Mouse (Mus musculus) neural tube, embryonic 11.5 days (tissue): ENCODE data around the gene Tnfaip6. TPM values are rescaled to one million over a fixed set of nuclear protein-coding genes. Genes with fewer than 3 reads are reported as not detected.

Source experiments
- ATAC-seq: fragments of 200-750 bp; cut with Nextera tagmentation; 2 replicates; pipeline ENCODE4 v1.8.0; 2017; ENCODE audit warnings: moderate number of reproducible peaks, mild to moderate bottlenecking, moderate TSS enrichment, moderate library complexity; ENCODE audit not compliant: insufficient read depth, low FRiP score, low TSS enrichment
- DNase-seq: peaks from one replicate; pipeline ENCODE4 v3.0.0-alpha.2; 2015; ENCODE audit warnings: low spot score
- H3K27ac ChIP-seq: fragments of 300-500 bp; sonication (generic); 2 replicates; pipeline ENCODE4 v1.5.1; 2014; ENCODE audit warnings: low read depth, mild to moderate bottlenecking, low read length
- H3K27me3 ChIP-seq: fragments of 300-500 bp; sonication (generic); 2 replicates; pipeline ENCODE4 v1.6.1; 2014; ENCODE audit warnings: mild to moderate bottlenecking, low read length, mixed read lengths; ENCODE audit not compliant: control insufficient read depth, insufficient read depth
- H3K36me3 ChIP-seq: fragments of 300-500 bp; sonication (generic); 2 replicates; pipeline ENCODE4 v1.6.1; 2014; ENCODE audit warnings: mild to moderate bottlenecking, low read length, moderate library complexity, mixed read lengths; ENCODE audit not compliant: control insufficient read depth, insufficient read depth
- H3K4me1 ChIP-seq: fragments of 300-500 bp; sonication (generic); 2 replicates; pipeline ENCODE4 v1.6.1; 2014; ENCODE audit warnings: low read length, mixed read lengths; ENCODE audit not compliant: control insufficient read depth, insufficient read depth
- H3K4me2 ChIP-seq: fragments of 300-500 bp; sonication (generic); 2 replicates; pipeline ENCODE4 v1.6.1; 2014; ENCODE audit warnings: low read depth, mild to moderate bottlenecking, moderate library complexity
- H3K4me3 ChIP-seq: fragments of 300-500 bp; sonication (generic); 2 replicates; pipeline ENCODE4 v1.5.1; 2014; ENCODE audit warnings: low read depth, low read length
- H3K9ac ChIP-seq: fragments of 300-500 bp; sonication (generic); 2 replicates; pipeline ENCODE4 v1.6.1; 2014; ENCODE audit warnings: mild to moderate bottlenecking, low read length
- H3K9me3 ChIP-seq: fragments of 300-500 bp; sonication (generic); 2 replicates; pipeline ENCODE4 v1.6.1; 2016; ENCODE audit warnings: low read length; ENCODE audit not compliant: control insufficient read depth
- WGBS: fragments of 180-500 bp; shearing (Covaris S2); extraction: QIAGEN DNeasy Blood & Tissue Kit; methylation state at CpG from one replicate; pipeline ENCODE4 v1.1.7; 2014; 5-methylcytosine and 5-hydroxymethylcytosine counted together
- polyA plus RNA-seq: library from polyadenylated mRNA; unstranded; fragments of >200 nt; fragmentation: Nextera tagmentation; extraction: Ambion mirVana; gene quantifications from 2 replicates; pipeline ENCODE4 v1.2.1, GENCODE M21; 2014

Tnfaip6 gene
- polyA plus RNA-seq, 1 experiment from 2014 or later, result 18.1 TPM

DNA sequence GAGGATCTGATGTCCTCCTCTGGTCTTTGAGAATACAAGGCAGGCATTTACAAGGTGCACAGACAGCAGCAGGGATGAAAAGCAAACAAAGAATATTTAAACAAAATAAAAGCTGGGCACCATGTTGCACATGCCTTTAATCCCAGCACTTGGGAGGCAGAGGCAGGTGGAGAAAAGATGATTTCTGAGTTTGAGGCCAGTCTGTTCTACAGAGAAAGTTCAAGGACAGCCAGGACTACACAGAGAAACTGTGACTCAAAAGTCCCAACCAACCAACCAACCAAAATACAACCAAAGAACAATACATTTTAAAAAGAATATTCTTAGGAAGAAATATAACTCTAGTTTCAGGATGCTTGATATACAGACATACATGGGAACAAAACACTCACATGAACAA lies 19.9 kb downstream of the Tnfaip6 start:
- no peak for ATAC-seq
- Histone ChIP-seq H3K4me3 (no peak overlapping the region), H3K36me3 (no peaks in the 10 kb centered on the region), H3K27me3 (no peaks in the 10 kb centered on the region), H3K27ac (no peak overlapping the region), H3K9me3 (no peaks in the 10 kb centered on the region), H3K4me1 (no peaks in the 10 kb centered on the region), H3K9ac (no peak overlapping the region), H3K4me2 (no peak overlapping the region)
- no peak for DNase-seq

DNA sequence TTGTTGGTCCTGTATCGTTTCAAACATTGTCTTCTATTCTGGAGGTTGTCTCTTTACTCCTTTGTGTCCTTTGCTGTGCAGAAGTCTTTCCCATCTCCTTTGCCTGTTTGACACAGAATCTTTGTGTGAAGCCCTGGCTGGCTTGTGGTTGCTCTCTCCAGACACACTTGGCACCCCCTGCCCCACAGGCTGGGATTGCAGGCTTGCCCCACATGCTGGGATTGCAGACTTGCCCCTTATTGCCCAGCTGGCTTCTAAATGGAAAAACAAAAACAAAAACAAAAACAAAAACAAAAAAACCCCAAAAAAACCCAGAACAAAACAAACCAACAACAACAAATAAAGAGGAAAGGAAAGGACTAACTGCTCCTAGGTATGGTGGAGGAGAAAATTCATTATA lies 30.8 kb downstream of the Tnfaip6 start:
- H3K36me3 ChIP-seq, result no peaks in the 10 kb centered on the region
- H3K4me2 ChIP-seq, result no peak overlapping the region
- no peak overlapping the region for H3K27ac ChIP-seq
- H3K4me3 ChIP-seq, result no peak overlapping the region
- ATAC-seq (no peak), DNase-seq (no peak)
- H3K9ac ChIP-seq, result no peak overlapping the region
- 0 out of 2 replicates have a peak, but pooled peaks cover 7% of the 10 kb centered on the region for H3K4me1 ChIP-seq
- 63% methylated on average over 1 of the region's 1 CpGs for WGBS
- H3K9me3 ChIP-seq, result no peaks in the 10 kb centered on the region
- H3K27me3 ChIP-seq, result no peaks in the 10 kb centered on the region

DNA sequence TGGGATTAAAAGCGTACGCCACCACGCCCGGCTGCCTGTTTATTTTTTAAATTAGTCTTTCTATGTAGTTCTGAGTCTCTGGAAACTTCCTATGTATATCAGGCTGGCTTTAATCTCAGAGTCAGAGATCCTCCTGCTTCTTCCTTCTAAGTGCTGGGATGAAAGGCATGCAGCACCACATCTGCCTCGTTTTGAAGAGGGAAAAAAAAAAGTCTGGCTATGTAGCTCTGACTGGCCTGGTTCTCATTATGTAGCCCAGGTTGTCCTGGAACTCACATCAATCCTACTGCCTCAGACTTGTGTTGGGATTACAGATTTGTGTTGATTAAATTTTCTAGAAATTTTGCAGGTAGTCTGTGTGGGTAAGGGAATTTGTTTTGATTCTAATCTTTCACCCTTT lies 33.0 kb downstream of the Tnfaip6 start:
- Histone ChIP-seq H3K4me2 (no peak overlapping the region), H3K27me3 (no peaks in the 10 kb centered on the region), H3K4me1 (0 out of 2 replicates have a peak, but pooled peaks cover 9% of the 10 kb centered on the region), H3K36me3 (no peaks in the 10 kb centered on the region), H3K9ac (no peak overlapping the region), H3K4me3 (no peak overlapping the region), H3K27ac (no peak overlapping the region), H3K9me3 (no peaks in the 10 kb centered on the region)
- WGBS, result 89% methylated on average over 5 of the region's 5 CpGs
- DNase-seq, result no peak
- ATAC-seq, result no peak

DNA sequence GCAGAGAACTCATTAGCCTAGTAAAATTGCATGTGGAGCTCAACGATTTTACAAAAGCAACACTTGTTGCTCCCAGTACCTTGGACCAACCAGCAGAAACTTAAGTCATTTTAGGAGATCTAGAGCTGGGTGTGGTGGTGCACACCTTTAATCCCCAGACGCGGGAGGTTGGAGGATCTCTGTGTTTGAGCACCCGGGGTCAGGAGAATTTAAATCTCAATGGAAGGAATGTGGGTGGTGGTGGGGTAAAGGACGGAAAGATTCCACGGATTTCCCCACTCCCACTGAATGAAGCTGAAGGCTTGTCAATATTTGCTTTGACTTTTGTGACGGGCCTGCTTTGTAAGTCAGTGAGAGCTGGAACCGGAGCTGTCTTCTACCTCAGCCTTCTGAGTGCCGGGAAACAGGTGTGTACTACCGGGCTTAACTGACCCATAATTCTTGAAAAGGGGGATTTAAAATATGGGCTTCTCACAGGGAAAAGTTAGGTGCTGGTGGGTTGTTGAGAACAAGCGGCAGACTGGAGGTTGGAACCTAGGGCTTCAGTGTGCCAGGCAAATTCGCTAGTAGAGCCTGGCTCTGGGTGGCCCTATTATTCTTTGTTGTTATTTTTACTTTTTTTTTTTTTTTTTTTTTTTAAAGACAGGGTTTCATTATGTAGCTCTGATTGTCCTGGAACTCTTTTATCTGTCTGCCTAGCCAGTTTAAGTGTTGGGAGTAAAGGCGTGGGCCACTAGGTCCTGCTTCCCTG lies 33.6 kb downstream of the Tnfaip6 start:
- WGBS, result 29% methylated on average over 13 of the region's 13 CpGs
- Histone ChIP-seq H3K27me3 (no peaks in the 10 kb centered on the region), H3K36me3 (no peaks in the 10 kb centered on the region), H3K4me1 (0 out of 2 replicates have a peak, but pooled peaks cover 9% of the 10 kb centered on the region), H3K9ac (no peak overlapping the region), H3K4me2 (peak overlapping the region; percentile 70), H3K27ac (no peak overlapping the region), H3K4me3 (no peak overlapping the region; the same call in 1 of the 2 replicates), H3K9me3 (no peaks in the 10 kb centered on the region)
- DNase-seq (no peak), ATAC-seq (no peak)

DNA sequence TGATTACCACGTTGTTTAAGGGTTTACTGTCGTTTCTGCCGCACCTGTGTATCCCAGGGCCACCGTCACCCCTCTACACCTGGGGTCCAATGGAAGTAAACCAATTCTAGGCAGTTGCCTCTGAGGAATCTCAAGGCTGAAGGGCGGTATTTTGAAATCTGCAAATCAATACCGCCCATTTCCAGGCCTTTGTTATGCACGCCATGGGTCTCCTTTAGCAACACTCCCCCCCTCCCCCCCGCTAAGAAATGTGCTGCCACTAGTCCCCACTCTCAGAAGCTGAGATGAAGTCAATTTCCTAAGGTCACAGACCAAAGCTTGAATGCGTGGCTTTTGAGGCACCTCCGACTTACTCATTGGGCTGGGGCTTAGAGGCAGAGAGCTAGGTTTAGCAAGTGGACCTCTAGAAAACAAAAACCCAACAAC lies 34.3 kb downstream of the Tnfaip6 start:
- H3K36me3 ChIP-seq, result peaks cover under 1% of the 10 kb centered on the region; the same call in 1 of the 2 replicates
- H3K4me1 ChIP-seq, result 0 out of 2 replicates have a peak, but pooled peaks cover 9% of the 10 kb centered on the region
- peak overlapping the region; percentile 70 for H3K4me2 ChIP-seq
- no peaks in the 10 kb centered on the region for H3K27me3 ChIP-seq
- H3K27ac ChIP-seq, result peak overlapping the region; percentile 70; the same call in 1 of the 2 replicates
- no peaks in the 10 kb centered on the region for H3K9me3 ChIP-seq
- ATAC-seq, result peak; percentile 43
- no peak for DNase-seq
- WGBS, result 3% methylated on average over 10 of the region's 10 CpGs
- peak overlapping the region; percentile 95 for H3K9ac ChIP-seq
- peak overlapping the region; percentile 99 for H3K4me3 ChIP-seq

DNA sequence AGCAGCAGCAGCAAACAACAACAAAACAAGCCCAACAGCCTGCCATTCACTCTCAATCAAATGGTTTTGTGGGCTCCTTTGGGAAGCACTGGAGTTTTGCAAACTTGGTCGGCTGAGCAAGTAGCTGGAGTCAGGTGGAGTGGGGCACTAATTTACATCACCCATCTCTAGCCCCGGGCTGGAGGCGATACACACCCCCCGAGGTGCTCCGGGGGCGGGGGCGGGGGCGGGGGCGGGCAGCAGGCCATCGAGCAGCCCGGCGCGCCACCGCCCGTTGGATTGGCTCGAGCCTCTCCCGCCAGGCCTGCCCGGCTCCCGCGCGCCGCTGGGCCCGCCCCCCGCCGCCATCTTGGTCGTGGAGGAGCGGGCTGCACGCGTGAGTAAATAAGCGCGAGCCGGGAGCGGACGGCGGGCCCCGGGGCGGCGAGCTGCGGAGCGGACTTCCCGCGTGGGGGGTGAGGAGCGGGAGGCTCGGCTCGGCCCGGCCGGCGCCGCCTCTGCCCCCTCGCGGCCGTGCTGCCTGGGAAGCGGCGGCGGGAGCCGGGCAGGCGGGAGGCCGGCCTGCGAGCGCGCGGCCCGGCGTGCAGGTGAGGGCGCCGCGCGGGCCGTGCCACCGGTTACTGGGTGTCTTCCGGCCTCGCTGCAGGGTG lies 34.8 kb downstream of the Tnfaip6 start, which contains the start of gene Rif1:
Gene Rif1 (plus strand): TSS at position 342 of the 650 bp plus-strand sequence.
- Histone ChIP-seq H3K4me1 (0 out of 2 replicates have a peak, but pooled peaks cover 9% of the 10 kb centered on the region), H3K9me3 (no peaks in the 10 kb centered on the region), H3K27ac (peak within 1 kb of the TSS; percentile 70), H3K9ac (peak within 1 kb of the TSS; percentile 95), H3K36me3 (peaks cover 3% of the 10 kb centered on the region; the same call in 1 of the 2 replicates), H3K4me2 (peak within 1 kb of the TSS; percentile 70), H3K27me3 (no peaks in the 10 kb centered on the region), H3K4me3 (peak within 1 kb of the TSS; percentile 99)
- under 1% methylated on average over 57 of the region's 72 CpGs for WGBS
- ATAC-seq, result peak; percentile 96
- DNase-seq, result peak; percentile 91

DNA sequence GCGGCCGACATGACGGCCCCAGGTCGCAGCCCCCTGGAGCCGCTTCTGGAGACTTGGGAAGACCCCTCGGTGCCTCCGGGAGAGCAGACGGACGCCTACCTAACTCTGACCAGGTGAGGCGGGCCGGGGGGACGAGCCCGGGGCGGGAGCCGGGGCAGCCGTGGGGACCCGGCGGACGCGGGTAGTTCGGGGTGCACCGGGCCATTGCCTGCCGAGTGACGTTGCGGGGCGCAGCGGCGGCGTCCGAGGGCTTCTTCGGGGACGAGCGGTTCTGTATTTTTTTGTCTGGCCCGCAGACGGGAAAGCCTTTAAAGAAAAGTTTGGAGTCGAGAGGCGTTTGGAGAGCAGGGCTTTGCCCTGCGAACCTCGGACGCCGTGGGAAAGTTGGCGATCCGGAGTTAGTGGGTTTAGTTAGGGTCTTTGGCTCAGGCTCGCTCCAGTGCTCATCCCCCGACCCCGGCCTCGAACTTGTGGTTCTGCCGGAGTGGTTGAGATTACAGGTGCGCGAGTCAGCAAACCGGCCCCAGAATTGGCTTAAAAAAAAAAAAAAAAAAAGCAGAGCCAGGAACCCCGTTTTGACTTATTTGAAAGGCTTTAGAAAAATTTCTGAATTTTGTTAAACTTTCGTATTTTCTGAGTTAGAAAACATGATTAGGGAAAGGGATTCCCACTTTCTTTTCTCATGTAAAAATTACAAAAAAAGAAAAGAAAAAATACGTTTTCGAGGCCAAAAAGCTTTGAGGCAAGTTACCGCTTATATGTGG lies 35.5 kb downstream of the Tnfaip6 start:
- no peaks in the 10 kb centered on the region for H3K9me3 ChIP-seq
- peak overlapping the region; percentile 95 for H3K9ac ChIP-seq
- ATAC-seq, result no peak; the same call in 1 of the 2 replicates
- 0 out of 2 replicates have a peak, but pooled peaks cover 9% of the 10 kb centered on the region for H3K4me1 ChIP-seq
- H3K4me3 ChIP-seq, result peak overlapping the region; percentile 99
- H3K27ac ChIP-seq, result peak overlapping the region; percentile 70
- 1% methylated on average over 56 of the region's 56 CpGs for WGBS
- H3K36me3 ChIP-seq, result peaks cover 3% of the 10 kb centered on the region; the same call in 1 of the 2 replicates
- peak overlapping the region; percentile 70 for H3K4me2 ChIP-seq
- no peaks in the 10 kb centered on the region for H3K27me3 ChIP-seq
- no peak for DNase-seq

DNA sequence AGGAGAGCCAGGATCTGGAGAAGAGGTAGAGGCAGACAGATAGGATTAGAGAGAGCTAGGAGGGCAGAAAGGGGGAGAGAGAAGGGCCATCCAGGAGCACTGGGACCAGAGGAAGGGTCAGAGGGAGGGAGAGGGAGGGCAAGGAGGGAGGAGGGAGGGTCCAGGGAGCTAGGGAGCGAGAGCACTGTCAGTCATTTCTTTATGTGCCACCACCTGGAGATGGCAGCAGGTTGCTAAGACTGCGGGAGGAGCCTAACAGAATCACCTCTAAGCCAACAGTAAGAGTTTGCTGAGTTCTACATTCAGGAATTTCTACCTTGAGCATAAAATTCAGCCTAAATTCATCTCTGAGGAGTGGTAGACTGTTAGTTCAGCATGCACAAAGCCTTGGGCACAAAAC lies 40.9 kb downstream of the Tnfaip6 start:
- WGBS, result 95% methylated on average over 2 of the region's 2 CpGs
- no peak for ATAC-seq

More for the DNA sequence above, 40.9 kb downstream of the Tnfaip6 start:
- peaks cover 3% of the 10 kb centered on the region; the same call in 1 of the 2 replicates for H3K36me3 ChIP-seq
- 0 out of 2 replicates have a peak, but pooled peaks cover 3% of the 10 kb centered on the region for H3K4me1 ChIP-seq
- DNase-seq, result no peak
- no peak overlapping the region for H3K4me2 ChIP-seq
- H3K27ac ChIP-seq, result no peak overlapping the region
- H3K9ac ChIP-seq, result no peak overlapping the region
- no peaks in the 10 kb centered on the region for H3K27me3 ChIP-seq
- no peaks in the 10 kb centered on the region for H3K9me3 ChIP-seq
- H3K4me3 ChIP-seq, result no peak overlapping the region
